Mouse (Mus musculus): ENCODE results near the gene Mxd1. TPM values are rescaled to one million over a fixed set of nuclear protein-coding genes. Genes with fewer than 3 reads are reported as not detected.

Gene Mxd1
- polyA plus RNA-seq (2015; fragmentation: Nextera tagmentation; extraction: Ambion mirVana), result 10.4 and 11.9 TPM in 2 replicates

DNA sequence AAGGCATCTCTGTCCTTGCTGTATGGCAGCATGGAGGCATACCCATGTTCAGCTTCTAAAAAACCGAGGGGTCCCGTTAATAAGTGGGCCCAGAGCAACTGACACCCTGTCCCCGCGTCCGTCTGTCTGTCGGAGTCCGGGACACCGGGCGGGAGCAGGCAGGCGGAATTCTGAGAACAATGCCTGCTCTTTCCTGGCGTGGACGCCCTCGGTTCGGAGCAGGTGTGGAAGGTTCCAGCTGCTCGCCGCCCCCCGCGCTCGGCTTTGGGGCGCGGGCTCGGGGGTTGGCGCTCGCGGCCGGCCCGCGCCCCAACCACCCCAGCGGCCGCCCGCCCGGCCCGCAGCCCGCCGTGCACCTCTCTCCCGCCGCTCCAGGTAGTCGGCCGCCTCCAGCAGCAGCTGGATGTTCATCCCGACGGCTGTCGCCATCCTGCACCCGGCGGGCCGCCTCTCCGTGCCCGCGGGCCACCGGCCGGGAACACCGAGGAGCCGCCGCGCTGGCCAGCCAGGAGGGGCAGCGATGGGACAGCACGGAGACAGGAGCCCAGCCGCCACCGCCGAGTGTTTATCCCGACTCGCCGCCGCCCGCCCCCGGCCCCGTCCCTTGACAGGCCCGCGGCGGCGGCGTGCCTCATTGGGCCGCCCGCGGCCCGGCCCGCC, at the start of gene Mxd1:
Gene Mxd1, minus strand, starts transcription at position 582 of the 660 bp plus-strand sequence.
- peak within 1 kb of the TSS; percentile 87 for H3K4me3 ChIP-seq (replicated peaks)
- H3K27me3 ChIP-seq, result no peaks in the 10 kb centered on the region
- peak; percentile 0; the same call in 1 of the 2 replicates for ATAC-seq (replicated peaks; ENCODE audit: low FRiP score)
- H3K4me2 ChIP-seq, result peak within 1 kb of the TSS; percentile 92
- peak within 1 kb of the TSS; percentile 76 for H3K27ac ChIP-seq
- WGBS, result under 1% methylated on average over 69 of the region's 76 CpGs
- no peaks in the 10 kb centered on the region for H3K9me3 ChIP-seq (replicated peaks)
- H3K9ac ChIP-seq, result peak within 1 kb of the TSS; percentile 89
- peaks cover 23% of the 10 kb centered on the region for H3K4me1 ChIP-seq
- peaks cover 46% of the 10 kb centered on the region for H3K36me3 ChIP-seq

- H3K4me3 ChIP-seq (replicated peaks), result no peak overlapping the region
- ATAC-seq (replicated peaks; ENCODE audit: low FRiP score), result no peak
- H3K9me3 ChIP-seq (replicated peaks), result no peaks in the 10 kb centered on the region
- no peaks in the 10 kb centered on the region for H3K4me1 ChIP-seq
- no peak overlapping the region for H3K27ac ChIP-seq
- peaks cover 65% of the 10 kb centered on the region for H3K36me3 ChIP-seq
- 85% methylated on average over 4 of the region's 4 CpGs for WGBS
- no peaks in the 10 kb centered on the region for H3K27me3 ChIP-seq
- H3K4me2 ChIP-seq, result no peak overlapping the region
- H3K9ac ChIP-seq, result no peak overlapping the region
Measured at GRCm38 (mm10) chr6:86708072-86708774, 39.3 kb upstream of the Mxd1 start.

- ATAC-seq (replicated peaks; ENCODE audit: low FRiP score), result no peak
- WGBS, result 86% methylated on average over 9 of the region's 9 CpGs
Measured at GRCm38 (mm10) chr6:86702577-86702976, 33.6 kb upstream of the Mxd1 start.

DNA sequence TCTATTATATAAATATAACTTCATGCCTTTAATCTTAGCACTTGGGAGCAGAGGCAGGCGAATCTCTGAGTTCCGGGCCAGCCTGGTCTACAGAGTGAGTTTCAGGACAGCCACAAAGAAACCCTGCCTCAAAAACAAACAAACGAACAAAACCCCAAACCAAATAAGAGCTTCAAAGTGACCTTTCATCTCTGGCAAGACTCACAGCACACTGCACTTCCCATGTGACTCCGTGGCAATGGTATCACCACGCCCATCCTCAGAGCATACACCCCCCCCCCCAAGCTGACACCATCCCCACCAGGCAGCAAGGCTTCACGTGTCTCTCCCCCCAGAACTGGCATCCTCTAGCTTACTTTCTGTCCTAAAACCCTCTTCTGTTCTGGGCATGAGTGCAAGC, 28.9 kb upstream of the Mxd1 start:
- Histone ChIP-seq H3K9ac (no peak overlapping the region), H3K4me3 (replicated peaks) (no peak overlapping the region), H3K4me2 (no peak overlapping the region), H3K36me3 (peaks cover 89% of the 10 kb centered on the region), H3K9me3 (replicated peaks) (no peaks in the 10 kb centered on the region), H3K27me3 (no peaks in the 10 kb centered on the region), H3K27ac (no peak overlapping the region), H3K4me1 (no peaks in the 10 kb centered on the region)
- 84% methylated on average over 6 of the region's 6 CpGs for WGBS
- no peak for ATAC-seq (replicated peaks; ENCODE audit: low FRiP score)

More at GRCm38 (mm10) chr6:86702577-86702976, 33.6 kb upstream of the Mxd1 start:
- Histone ChIP-seq H3K9me3 (replicated peaks) (no peaks in the 10 kb centered on the region), H3K4me2 (no peak overlapping the region), H3K9ac (no peak overlapping the region), H3K4me1 (no peaks in the 10 kb centered on the region), H3K27me3 (no peaks in the 10 kb centered on the region), H3K4me3 (replicated peaks) (no peak overlapping the region), H3K36me3 (peaks cover 86% of the 10 kb centered on the region), H3K27ac (no peak overlapping the region)

- no peak overlapping the region for H3K4me3 ChIP-seq (replicated peaks)
- no peaks in the 10 kb centered on the region for H3K4me1 ChIP-seq
- no peak overlapping the region for H3K4me2 ChIP-seq
- H3K36me3 ChIP-seq, result peaks cover 82% of the 10 kb centered on the region
- 92% methylated on average over 10 of the region's 10 CpGs for WGBS
- ATAC-seq (replicated peaks; ENCODE audit: low FRiP score), result no peak
- H3K27me3 ChIP-seq, result no peaks in the 10 kb centered on the region
- no peaks in the 10 kb centered on the region for H3K9me3 ChIP-seq (replicated peaks)
- no peak overlapping the region for H3K27ac ChIP-seq
- no peak overlapping the region for H3K9ac ChIP-seq
Measured at GRCm38 (mm10) chr6:86696213-86696612, 27.3 kb upstream of the Mxd1 start.

DNA sequence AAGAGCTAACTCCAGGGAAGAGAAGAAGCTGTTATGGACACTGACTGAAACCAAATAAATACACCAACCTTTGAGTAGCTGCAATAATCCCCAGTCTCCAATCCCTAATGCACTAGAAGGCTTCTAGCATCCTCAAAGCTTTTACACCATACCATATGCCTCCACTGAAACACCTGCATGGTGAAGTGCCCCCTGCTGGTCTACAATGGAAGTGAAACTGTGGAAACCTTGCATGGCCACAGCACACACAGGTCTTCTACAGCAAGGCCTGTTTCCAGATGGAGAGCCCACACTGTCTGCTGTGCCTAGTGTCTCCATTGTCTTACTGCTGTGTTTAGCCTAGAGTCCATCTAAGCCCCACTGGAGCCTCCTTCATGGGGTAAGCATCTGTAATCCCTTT, 25.5 kb upstream of the Mxd1 start:
- peaks cover 82% of the 10 kb centered on the region for H3K36me3 ChIP-seq
- H3K4me2 ChIP-seq, result no peak overlapping the region
- no peak overlapping the region for H3K27ac ChIP-seq
- no peaks in the 10 kb centered on the region for H3K27me3 ChIP-seq
- H3K9ac ChIP-seq, result no peak overlapping the region
- no peak overlapping the region for H3K4me3 ChIP-seq (replicated peaks)
- H3K4me1 ChIP-seq, result no peaks in the 10 kb centered on the region
- no peak for ATAC-seq (replicated peaks; ENCODE audit: low FRiP score)
- H3K9me3 ChIP-seq (replicated peaks), result no peaks in the 10 kb centered on the region

DNA sequence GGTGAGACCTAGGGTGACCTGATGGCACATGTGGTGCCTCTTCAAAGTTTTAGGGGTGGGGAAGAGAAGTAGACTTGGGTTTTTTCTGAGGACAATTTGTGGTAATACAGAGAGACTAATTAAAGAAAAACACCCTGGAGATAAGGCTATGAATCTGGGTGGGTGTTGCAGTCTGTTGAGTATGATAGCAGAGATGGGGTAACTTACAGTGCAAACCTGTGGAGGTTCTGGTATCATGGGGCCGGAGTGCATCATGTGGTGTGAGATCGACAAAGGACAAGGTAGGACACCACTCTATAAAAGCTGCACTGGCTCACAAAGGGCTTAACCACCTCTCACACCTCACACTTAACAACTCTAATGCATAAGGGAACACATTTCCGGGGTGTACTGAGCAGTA, 20.7 kb upstream of the Mxd1 start:
- no peak for ATAC-seq (replicated peaks; ENCODE audit: low FRiP score)
- no peaks in the 10 kb centered on the region for H3K27me3 ChIP-seq
- 0 out of 2 replicates have a peak, but pooled peaks cover 4% of the 10 kb centered on the region for H3K4me1 ChIP-seq
- no peak overlapping the region for H3K27ac ChIP-seq
- H3K9ac ChIP-seq, result no peak overlapping the region
- WGBS, result 94% methylated on average over 3 of the region's 3 CpGs
- H3K9me3 ChIP-seq (replicated peaks), result no peaks in the 10 kb centered on the region
- no peak overlapping the region for H3K4me3 ChIP-seq (replicated peaks)
- H3K36me3 ChIP-seq, result peaks cover 45% of the 10 kb centered on the region
- no peak overlapping the region for H3K4me2 ChIP-seq

DNA sequence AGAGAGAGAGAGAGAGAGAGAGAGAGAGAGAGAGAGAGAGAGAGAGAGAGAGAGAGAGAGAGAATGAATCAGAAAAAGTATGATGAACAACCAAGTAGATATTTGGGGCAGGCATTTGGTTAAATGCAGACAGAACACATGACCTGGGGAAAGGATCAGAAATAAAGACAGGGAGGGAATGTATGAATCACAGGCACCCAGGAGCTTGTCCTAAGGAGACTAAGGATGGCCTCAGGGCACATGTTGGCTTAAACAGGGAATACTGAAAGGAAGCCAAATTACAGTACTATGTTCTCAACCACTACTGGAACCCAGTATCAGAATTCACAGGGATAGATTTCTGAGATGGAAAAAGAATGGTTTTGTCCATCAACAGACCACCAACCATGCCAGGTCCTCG, 18.0 kb upstream of the Mxd1 start:
- no peaks in the 10 kb centered on the region for H3K9me3 ChIP-seq (replicated peaks)
- H3K9ac ChIP-seq, result no peak overlapping the region
- WGBS, result 73% methylated on average over 1 of the region's 1 CpGs
- ATAC-seq (replicated peaks; ENCODE audit: low FRiP score), result no peak
- no peak overlapping the region for H3K4me2 ChIP-seq
- no peak overlapping the region for H3K27ac ChIP-seq
- no peak overlapping the region for H3K4me3 ChIP-seq (replicated peaks)
- peaks cover 15% of the 10 kb centered on the region for H3K4me1 ChIP-seq
- no peaks in the 10 kb centered on the region for H3K27me3 ChIP-seq
- peaks cover 35% of the 10 kb centered on the region for H3K36me3 ChIP-seq

GRCm38 (mm10) chr6:86684655-86685011, 15.7 kb upstream of the Mxd1 start:
- Histone ChIP-seq H3K27ac (peak overlapping the region; percentile 77), H3K36me3 (peaks cover 36% of the 10 kb centered on the region), H3K4me3 (replicated peaks) (peak overlapping the region; percentile 80), H3K9ac (peak overlapping the region; percentile 78), H3K4me1 (peaks cover 15% of the 10 kb centered on the region), H3K27me3 (no peaks in the 10 kb centered on the region), H3K9me3 (replicated peaks) (no peaks in the 10 kb centered on the region), H3K4me2 (peak overlapping the region; percentile 64)
- no peak for ATAC-seq (replicated peaks; ENCODE audit: low FRiP score)
- 35% methylated on average over 12 of the region's 12 CpGs for WGBS

DNA sequence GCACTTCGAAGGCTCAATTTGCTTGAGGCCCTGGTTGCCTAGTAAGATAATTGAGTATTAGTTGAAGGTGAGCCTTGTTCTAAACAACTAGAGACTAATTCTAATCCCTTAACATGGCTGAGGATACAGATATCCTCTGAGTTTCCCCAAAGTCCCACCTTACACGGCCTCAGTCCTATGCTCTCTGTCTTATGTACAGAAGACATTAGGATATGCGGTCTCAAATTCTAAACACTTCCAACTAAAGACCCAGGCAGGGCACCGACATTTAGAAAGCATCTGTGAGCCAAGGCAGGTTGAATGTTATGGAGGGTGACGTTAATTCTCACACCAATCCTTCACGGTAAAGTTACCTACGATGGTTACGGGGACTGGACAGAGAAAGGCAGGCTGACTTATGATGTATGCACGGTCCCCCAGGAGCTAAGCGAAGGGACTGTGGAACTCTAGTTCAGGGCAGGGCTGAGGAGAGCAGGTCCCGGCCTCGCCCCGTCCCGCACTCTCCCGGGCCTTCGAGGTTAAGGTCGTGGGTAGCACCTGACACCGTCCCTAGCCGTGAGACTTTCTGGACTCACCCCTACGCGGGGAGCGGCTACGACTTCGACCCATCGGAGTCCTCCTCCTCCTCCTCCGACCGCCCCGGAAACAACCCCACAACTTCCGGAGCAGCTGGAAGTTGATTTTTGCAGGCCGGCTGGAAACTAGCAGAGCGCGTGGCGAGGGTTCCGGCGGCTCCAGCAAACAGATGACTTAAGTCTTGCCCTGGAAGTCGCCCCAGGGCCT, 15.1 kb upstream of the Mxd1 start, which contains the start of gene Snrnp27:
Gene Snrnp27, minus strand, starts transcription at position 651 of the 783 bp plus-strand sequence.
- Histone ChIP-seq H3K27me3 (no peaks in the 10 kb centered on the region), H3K27ac (peak within 1 kb of the TSS; percentile 77)

DNA sequence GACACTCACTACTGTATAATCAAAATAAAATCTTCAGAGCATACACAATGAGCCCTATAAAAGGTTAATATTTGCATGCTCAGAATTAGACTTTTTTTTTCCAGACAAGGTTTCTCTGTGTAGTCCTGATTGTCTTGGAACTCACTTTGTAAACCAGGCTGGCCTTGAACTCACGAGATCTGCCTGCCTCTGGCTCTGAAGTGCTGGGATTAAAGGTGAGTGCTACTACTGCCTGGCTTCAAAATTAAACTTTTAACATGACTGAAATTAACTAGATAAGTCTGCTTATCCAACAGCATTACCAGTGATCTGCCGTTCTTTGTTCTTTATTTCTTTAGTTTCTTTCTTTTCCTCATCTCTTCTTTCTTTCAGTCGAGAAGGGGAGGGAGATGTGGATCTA, 12.3 kb upstream of the Mxd1 start:
- H3K27ac ChIP-seq, result no peak overlapping the region
- no peak overlapping the region for H3K4me2 ChIP-seq
- H3K4me3 ChIP-seq (replicated peaks), result no peak overlapping the region
- H3K9ac ChIP-seq, result no peak overlapping the region
- peaks cover 65% of the 10 kb centered on the region for H3K36me3 ChIP-seq
- H3K4me1 ChIP-seq, result peaks cover 40% of the 10 kb centered on the region
- 90% methylated on average over 3 of the region's 3 CpGs for WGBS
- no peaks in the 10 kb centered on the region for H3K9me3 ChIP-seq (replicated peaks)
- H3K27me3 ChIP-seq, result no peaks in the 10 kb centered on the region
- no peak for ATAC-seq (replicated peaks; ENCODE audit: low FRiP score)

More for the DNA sequence above, 15.1 kb upstream of the Mxd1 start, which contains the start of gene Snrnp27:
- peak; percentile 87 for ATAC-seq (replicated peaks; ENCODE audit: low FRiP score)
- Histone ChIP-seq H3K36me3 (peaks cover 38% of the 10 kb centered on the region), H3K4me2 (peak within 1 kb of the TSS; percentile 64), H3K4me1 (peaks cover 16% of the 10 kb centered on the region), H3K9ac (peak within 1 kb of the TSS; percentile 78), H3K4me3 (replicated peaks) (peak within 1 kb of the TSS; percentile 80), H3K9me3 (replicated peaks) (no peaks in the 10 kb centered on the region)
- 2% methylated on average over 36 of the region's 36 CpGs for WGBS

DNA sequence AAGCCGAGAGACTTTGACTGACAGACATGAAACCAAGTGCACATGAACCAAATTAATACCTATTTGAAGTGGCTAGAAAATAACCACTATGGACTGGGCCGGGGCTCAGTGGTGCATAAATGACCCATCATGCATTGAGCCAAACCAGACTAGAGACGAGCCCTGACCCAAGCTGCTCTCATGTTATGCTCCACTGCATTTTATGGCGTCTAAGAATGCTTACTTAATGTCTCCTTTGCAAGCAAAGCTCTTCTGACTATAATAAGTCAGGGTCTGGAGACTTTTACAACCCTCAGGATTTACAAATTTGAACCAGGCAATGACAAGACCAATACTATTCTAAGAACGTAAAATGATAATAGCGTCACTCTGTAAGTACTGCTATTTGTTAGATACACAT, 9.4 kb upstream of the Mxd1 start:
- 26% methylated on average over 6 of the region's 6 CpGs for WGBS
- Histone ChIP-seq H3K4me2 (no peak overlapping the region), H3K9me3 (replicated peaks) (no peaks in the 10 kb centered on the region), H3K36me3 (peaks cover 93% of the 10 kb centered on the region), H3K27me3 (no peaks in the 10 kb centered on the region), H3K27ac (peak overlapping the region; percentile 82), H3K4me3 (replicated peaks) (no peak overlapping the region), H3K4me1 (peaks cover 29% of the 10 kb centered on the region), H3K9ac (no peak overlapping the region)
- ATAC-seq (replicated peaks; ENCODE audit: low FRiP score), result peak; percentile 92

All from kidney, embryonic 15.5 days (tissue).